Mouse (Mus musculus) R1 (cell line): Measurements from ENCODE around the gene Pfdn6.

Experiments
- DNase-seq: peaks from one replicate; pipeline ENCODE4 v3.0.0-alpha.2; 2018; ENCODE audit warnings: low read depth, low spot score

Pfdn6 gene

DNA sequence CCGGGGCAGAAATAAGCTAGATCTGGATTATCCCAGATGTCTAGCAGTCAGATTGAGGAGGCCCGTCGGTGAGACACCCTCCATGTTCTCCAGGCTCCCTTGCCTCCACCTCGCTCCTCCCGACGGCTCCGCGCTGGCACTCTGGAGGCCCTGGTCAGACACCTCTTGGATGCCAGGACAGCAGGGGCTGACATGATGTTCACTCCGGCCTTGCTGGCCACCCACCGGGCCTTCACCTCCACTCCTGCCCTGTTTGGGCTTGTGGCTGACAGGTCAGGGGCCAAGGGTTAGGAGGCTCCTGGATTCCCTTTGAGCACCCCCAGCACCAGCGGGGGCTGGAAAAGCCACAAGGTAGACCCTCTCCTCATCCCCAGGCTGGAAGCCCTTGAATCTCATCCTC, 8.2 kb downstream of the Pfdn6 start:
- no peak for DNase-seq

DNA sequence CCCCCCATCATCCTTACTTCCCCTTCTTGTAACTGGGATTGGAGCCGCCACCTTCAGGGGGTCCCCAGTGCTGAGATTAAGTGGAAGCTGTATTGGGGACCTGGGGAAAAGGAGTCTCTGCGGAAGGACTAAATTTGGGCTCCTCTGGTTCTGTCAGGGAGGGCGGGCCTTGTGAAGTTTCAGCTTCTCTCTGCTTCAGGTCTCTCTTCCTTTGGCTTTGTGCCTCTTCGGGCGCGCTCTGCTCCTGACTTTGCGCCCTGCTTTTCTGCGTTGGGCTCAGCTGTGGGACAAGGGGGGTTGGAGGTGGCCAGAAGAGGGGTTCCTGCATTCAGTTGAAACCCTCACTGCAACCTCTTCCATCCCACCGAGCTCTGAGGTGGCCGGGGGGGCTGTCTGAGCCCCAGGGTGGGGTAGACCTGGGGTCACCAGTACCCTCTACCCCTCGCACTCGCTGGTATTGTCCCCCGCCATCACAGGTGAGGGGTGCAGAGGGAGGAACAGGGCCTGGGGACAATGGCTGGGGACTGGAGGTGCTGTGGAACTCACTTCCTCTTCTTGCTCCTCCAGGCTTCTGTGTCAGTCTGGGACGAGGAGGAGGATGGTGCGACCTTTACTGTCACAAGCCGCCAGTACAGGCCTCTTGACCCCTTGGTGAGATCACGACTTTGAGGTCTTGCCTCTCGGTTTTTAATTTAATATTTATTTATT, 8.8 kb downstream of the Pfdn6 start:
- no peak for DNase-seq

DNA sequence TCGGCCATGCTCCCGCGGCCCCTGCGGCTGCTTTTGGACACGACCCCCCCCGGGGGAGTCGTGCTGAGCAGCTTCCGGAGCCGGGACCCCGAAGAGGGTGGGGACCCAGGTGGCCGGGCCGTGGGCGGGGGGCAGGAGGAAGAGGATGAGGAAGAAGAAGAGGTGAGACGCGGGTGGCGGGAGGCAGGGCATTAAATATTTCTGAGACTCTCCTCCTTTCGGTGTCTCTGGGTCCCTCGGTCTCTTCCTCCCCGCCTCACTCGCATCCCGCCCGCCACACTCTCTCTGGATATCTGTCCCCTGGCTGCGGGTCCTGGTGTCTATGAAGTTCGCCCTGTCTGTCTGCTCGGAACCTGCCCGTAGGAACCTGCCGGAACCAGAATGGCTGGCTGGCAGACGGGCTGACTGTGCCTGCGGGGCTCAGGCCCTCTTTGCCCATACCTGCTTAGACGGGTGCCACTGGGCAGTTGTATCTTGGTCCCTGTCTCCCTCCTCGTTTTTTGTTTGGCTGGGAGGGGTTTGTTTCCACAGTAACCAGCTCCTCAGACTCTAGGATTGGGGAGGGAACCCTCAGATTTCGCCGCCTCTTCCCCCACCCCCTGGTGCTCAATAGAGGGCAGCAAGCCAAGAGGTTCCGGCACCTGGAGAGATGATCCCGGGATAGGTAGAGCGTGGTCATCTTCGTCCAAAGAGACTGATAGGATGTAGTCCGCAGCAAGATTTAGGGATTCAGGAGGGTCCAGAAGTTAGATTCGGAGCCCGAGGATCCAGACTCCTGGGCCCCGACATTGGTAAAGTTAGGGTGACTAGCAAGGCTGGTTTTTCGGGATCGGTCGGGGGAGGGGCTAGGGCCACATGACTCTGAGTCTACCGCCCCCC, 9.6 kb downstream of the Pfdn6 start:
- peak; percentile 96 for DNase-seq

DNA sequence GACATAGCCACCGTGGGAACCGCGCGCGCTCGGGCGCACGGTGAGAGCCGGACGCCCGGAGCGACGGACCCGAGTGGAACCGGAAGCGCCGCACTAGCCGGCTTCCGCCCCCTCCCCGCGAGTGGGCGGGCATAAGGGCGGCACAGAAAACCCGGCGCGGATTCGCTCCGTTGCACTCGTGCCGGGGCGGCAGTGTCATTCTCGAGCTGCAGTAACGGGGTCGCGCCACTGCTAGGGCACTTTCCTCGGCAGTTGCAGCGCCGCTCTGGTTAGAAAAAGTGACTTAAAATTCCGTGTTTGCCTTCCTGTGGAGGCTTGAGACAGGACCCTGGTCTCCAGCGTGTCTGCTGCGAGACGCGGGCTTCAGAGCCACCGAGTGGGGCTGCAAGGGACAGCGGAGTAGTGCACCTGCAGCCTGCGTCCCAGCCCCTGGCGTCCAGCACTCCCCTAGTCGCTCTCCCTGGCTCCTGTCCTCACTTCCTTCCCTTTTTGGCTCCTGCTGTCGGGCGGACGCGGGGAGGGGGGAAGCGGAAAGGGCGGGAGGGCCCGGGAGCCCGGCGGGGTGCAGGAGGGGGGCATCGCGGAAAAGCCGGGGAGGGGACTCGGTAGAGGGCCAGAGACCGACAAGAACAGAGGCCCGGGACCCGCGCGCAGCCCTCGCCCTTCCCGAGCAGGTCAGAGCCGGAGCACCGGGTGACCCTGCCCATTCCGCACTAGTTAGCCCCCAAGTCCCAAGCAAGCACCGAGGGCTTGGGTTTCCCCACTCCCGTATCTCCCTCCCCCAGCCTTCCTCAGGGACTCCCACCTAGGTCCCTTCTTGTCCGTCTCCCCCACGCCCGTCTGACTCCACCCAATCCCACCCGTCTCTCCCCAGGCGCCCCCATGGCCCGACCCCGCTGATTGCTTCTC, 10.5 kb downstream of the Pfdn6 start, which contains the start of gene Rgl2:
Gene Rgl2, plus strand, starts transcription at position 173 of the 909 bp plus-strand sequence.
- peak; percentile 94 for DNase-seq

DNA sequence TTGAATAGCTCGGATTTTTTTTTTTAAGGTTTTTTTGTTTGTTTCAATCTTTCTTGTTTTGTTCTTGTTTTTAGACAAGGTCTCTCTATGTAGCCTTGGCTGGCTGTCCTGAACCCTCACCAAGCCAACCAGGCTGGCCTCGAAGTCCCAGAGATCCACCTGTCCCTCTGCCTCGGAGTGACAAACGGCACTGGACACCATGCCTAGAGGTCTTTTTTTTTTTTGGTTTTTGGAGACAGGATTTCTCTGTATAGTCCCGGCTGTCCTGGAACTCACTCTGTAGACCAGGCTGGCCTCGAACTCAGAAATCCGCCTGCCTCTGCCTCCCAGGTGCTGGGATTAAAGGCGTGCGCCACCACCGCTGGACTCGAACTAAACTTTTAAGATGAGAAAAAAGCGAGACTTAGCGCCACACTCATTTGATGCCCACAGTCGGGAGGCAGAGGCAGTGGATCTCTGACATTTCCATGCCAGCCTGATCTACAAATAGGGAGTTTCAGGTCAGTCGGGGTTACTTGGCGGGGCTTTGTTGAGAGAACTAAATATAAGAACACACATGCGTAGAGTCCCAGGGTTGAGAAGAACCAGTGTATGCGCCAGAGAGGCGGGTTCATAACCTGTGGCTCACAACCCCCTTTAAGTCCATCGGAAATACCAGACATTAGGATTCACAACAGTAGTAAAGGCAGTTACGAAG, 11.7 kb downstream of the Pfdn6 start:
- no peak for DNase-seq

DNA sequence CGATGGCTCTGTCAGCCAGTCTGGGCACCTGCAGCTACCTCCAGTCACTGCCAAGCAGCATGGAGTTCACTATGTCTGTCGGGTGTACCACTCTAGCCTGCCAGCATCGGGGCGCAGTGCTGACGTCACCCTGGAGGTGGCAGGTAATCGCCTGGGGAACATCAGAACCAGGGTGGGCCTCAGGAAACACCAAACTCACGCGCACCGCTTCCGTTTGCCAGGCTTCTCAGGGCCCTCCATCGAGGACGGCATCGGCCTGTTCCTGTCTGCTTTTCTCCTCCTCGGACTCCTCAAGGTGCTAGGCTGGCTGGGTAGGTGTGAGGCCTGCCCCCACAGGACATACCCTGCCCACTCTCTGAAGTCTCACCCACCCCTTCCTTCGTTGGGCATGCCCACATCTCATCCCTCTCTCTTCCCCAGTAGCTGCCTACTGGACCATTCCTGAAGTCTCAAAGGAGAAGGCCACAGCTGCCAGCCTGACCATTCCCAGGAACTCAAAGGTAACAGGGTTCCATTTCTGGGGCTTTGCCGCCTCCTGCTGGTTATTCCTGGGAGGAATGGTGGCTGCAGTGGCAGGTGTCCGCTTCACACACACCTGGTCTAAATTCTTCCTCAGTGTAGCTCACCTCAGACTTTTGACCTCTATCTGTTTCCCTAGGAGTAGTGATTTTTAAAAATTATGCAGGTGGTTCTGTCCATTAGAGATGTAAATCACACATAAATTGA, 13.8 kb downstream of the Pfdn6 start:
- DNase-seq = peak; percentile 70

DNA sequence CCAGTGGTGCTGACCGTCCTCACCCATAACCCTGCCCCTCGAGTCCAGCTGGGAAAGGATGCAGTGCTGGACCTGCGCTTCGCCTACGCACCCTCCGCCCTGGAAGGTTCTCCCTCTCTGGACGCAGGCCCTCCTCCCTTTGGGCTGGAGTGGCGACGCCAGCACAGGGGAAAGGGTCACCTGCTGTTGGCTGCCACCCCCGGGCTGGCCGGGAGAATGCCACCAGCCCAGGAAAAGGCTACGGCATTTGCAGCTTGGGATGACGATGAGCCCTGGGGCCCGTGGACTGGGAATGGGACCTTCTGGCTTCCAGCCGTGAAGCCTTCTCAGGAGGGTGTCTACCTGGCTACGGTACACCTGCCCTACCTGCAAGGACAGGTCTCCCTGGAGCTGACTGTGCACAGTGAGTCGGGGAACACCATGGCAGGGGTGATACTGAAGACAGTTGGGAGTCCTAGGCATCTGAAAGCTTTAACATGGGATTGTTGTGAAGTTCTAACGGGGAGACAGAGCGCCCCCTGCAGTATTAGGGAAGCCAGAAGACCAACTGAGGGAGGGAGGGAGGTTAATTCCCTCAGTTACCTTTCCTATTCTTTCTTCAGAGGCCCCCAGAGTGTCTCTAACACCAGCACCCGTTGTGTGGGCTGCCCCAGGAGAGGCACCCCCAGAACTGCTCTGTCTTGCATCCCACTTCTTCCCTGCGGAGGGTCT, 14.6 kb downstream of the Pfdn6 start:
- peak; percentile 81 for DNase-seq

DNA sequence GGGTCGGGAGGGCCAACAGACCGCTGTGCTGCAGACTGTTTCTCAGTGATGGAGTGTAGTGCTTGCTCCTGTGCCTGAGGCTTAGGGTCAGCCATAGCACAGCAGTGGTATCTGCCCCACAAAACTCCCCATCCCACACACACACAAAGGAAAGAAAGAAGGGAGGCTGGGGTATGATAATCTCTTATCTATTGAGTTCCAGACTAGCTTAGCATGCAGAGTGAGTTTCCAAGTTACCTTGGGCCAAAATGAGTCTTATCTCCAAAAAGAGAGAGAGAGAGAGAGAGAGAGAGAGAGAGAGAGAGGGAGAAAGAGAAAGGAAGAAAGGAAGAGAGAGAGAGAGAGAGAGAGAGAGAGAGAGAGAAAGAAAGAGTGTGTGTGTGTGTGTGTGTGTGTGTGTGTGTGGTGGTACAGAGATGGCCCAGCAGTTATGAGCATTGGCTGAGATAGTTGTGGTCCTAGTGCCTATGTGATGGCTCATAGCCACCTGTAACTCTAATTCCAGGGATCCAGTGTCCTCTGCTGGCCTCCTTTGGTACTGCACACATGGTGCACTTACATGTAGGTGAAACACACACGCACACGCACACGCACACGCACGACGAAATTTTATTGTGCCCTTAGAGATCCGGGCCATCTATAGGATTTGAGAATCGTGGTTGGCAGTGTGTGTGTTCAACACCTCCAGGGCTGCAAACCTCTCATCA, 15.4 kb downstream of the Pfdn6 start:
- peak; percentile 86 for DNase-seq

DNA sequence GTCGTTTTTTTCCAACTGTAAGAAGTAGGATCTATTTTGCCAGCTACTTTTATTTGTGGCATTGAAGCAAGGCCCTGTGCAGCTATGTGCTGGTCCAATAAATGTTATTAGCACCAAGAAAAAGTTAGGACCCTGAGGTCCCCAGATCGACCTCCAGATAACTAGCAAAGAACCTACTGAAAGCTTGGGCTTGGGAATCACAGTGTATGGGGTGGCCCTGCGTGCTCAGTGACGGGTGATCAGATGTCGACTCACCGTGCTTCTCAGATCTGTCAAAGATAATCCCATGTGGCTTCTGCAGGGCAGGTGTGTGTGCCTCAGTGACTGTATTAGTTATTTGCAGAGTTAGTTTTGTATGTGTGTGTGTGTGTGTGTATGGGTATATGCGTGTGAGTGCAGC, 18.8 kb downstream of the Pfdn6 start:
- DNase-seq = no peak

DNA sequence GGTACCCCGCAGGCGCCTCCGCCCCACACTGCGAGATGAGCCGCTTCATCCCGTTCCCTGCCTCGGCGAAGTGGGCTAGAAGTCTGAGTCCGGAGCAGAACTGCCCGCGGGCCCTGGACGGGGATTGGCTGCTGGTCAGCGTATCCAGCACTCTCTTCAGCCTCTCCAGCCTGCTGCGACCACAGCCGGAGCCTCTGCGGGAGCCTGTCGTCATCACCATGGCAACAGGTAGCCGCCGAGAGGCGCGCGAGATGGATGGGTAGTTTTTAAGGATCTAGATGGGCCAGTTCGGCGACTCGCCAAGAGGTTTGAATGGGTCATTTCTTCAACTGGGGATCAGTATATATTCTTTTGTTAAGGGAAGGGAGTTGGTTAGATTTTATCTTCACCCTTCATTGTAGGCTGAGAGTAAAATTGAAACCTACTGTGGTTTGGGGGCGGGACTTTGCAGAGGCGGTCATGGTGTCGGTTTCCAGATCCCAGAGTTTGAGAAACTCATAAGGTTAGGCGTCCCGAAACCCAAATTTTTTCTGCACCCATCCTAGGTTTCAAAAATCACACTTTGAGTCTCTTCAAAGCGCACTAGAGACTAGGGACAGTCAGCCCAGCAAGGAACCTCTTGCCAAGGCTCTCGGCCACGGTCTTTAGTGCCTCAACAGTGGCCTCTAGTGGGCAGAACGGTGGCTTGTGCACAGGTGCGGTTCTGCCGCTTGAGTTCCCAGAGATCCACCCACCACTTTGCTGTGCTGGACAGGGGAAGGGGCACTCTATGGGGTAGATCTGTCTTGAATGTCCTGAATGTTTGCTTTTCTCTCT, 19.7 kb downstream of the Pfdn6 start:
- DNase-seq = peak; percentile 90

DNA sequence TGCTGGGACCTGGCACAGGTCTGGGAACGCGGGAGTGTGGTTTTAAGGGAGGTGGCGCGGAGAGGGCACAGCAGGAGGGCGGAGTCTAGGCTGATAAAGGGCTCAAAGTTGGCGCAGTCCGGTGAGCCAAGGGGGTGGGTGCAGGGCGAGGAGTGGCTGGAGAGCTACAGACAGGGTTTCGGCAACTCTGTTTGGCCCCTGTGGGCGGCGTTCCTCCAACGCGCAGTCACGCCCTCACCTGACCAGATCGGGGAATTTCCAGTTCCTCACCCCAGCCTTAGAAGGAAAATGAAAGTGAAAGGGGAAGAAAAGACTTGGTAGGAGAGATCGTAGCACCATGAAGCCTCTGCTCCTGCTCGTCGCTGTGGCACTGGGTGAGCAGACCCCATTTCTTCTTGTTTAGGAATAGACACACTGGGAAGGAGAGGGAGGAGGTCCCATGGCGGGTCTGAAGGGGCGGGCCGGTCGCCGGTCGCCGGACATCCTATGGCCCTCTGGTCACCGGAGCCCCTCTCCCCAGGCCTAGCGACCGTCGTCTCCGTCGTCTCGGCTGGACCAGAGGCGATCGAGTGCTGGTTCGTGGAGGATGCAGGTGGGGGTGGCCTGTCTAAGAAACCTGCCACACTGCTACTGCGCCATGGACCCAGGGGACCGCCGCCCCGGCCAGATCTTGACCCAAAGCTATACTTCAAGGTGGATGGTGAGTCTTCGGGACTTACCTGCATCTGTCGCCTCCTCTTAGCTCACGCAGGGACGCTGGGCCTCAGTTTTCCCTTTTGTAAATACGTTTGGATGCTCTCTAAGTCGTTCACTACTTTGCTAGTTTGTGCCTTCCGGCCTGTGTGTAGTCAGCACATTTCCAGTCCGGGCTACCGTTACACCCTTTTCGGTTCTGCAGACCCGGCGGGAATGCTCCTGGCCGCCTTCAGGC, 20.5 kb downstream of the Pfdn6 start:
- peak; percentile 89 for DNase-seq

DNA sequence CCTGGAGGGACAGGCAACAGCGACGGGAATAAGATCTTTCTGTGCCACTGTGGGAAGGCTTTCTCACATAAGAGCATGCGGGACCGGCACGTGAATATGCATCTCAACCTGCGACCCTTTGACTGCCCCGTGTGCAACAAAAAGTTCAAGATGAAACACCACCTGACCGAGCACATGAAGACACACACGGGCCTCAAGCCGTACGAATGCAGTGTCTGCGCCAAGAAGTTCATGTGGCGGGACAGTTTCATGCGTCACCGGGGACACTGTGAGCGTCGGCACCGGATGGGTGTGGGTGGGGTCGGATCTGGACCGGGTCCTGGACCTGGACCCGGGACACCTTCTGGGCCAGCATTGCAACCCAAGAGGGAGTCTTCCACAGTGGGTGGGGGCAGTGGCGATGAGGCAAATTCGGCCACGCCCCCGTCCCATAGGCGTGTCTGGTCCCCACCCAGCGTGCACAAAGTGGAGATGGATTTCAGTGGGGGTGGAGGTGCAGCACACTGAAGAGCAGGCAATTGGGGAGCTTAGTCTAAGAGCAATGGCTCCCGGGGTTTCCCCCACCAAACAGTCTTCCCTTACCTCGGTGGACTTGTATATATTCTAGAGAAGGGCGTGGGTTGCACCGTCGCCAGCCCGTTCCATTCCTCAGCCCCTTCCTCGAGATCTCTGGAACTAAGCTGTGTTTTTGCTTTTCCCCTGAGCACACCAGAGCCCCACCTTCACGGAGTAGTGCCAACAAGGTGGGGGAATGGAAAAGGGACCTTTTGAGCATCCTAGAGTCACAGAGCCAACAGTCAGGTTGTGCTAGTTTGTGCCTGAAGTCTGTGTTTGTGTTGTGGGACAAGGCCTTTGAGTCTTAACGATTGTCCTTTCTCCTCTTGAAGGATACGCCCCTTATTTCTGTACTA, 21.6 kb downstream of the Pfdn6 start:
- peak; percentile 69 for DNase-seq

DNA sequence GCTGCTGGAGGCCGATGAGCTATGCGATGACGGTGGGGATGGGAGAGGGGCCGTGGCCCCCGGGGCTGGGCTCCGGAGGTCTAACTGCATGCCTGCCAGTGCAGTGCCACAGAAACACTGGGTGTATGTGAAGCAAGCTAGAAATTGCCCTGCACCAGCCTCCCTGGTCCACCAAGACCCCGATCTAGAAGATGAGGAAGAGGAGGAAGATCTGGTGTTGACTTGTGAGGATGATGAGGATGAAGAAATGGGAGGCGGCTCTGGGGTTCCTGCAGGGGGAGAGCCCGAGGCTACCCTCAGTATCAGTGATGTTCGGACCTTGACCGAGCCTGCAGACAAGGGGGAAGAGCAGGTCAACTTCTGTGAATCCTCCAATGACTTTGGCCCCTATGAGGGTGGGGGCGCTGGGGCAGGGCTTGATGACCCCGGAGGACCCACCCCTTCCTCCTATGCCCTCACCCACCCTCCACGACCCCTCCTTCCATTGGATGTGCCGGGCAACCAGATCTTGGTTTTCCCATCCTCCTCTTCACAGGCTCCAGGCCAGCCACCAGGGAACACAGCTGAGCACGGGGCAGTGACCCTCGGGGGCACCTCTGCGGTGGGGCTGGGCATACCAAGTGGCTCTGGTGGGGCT, 22.4 kb downstream of the Pfdn6 start:
- no peak for DNase-seq

DNA sequence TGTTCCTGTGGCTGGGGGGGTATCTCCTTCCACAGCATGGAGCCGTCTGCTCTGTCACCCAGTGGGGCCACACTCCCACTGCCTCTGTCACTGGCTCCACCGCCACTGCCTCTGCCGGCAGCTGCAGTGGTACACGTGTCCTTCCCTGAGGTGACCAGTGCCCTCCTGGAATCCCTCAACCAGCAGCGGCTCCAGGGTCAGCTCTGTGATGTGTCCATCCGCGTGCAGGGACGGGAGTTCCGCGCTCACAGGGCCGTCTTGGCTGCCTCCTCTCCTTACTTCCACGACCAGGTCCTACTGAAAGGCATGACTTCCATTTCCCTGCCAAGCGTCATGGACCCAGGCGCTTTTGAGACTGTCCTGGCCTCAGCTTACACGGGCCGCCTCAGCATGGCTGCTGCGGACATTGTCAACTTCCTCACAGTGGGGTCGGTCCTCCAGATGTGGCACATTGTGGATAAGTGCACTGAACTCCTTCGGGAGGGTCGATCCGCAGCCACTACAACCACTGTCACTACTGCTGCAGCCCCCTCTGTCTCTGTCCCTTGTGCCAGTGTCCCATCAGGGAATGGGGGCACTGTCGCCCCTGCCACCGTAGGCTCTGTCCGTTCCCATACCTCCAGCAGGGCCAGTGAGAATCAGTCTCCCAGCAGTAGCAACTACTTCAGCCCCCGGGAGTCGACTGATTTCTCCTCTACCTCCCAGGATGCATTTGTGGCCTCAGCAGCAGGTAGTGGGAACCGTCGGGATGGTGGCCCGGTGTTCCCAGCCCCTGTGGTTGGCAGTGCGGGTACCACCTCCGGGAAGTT, 23.1 kb downstream of the Pfdn6 start:
- DNase-seq = no peak

DNA sequence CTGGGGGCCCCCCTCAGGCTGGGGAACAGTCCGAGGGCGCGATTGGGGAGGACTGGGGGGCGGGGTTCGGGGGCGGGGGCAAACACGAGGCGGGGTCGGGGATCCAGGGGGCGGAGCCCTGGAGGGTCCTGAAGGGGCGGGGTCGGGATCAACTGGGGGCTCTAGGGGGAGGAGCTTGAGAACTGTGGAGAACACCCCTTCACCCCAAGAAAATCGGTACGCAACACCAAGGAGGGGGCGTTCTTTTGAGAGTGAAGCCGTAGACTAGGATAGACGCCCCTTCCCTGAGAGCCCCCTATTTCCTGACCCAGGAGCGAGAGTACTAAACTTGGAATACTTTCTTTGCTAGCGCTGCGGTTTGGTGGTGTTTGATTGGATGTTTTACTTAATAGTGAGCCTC, 23.8 kb downstream of the Pfdn6 start:
- peak; percentile 80 for DNase-seq
